Mouse (Mus musculus) hindbrain, embryonic 13.5 days (tissue): ENCODE results near the gene Gm5767. TPM values are rescaled to one million over a fixed set of nuclear protein-coding genes. Genes with fewer than 3 reads are reported as not detected.

ENCODE experiments used
- ATAC-seq: fragments of 200-750 bp; cut with Nextera tagmentation; 2 replicates; pipeline ENCODE4 v1.8.0; 2017; ENCODE audit warnings: moderate TSS enrichment; ENCODE audit not compliant: low FRiP score
- H3K27ac ChIP-seq: fragments of 300-500 bp; sonication (generic); 2 replicates; pipeline ENCODE4 v1.5.1; 2015; ENCODE audit warnings: inconsistent platforms, mild to moderate bottlenecking, moderate library complexity
- H3K27me3 ChIP-seq: fragments of 300-500 bp; sonication (generic); 2 replicates; pipeline ENCODE4 v1.6.1; 2015; ENCODE audit warnings: mild to moderate bottlenecking, inconsistent platforms
- H3K36me3 ChIP-seq: fragments of 300-500 bp; sonication (generic); 2 replicates; pipeline ENCODE4 v1.6.1; 2015; ENCODE audit warnings: mild to moderate bottlenecking, inconsistent platforms
- H3K4me1 ChIP-seq: fragments of 300-500 bp; sonication (generic); replicated peaks from 2 replicates; pipeline ENCODE4 v1.6.1; 2015; ENCODE audit warnings: inconsistent platforms
- H3K4me2 ChIP-seq: fragments of 300-500 bp; sonication (generic); 2 replicates; pipeline ENCODE4 v1.6.1; 2015; ENCODE audit warnings: inconsistent platforms, mild to moderate bottlenecking, moderate library complexity
- H3K4me3 ChIP-seq: fragments of 300-500 bp; sonication (generic); 2 replicates; pipeline ENCODE4 v1.5.1; 2015; ENCODE audit warnings: mild to moderate bottlenecking, inconsistent platforms
- H3K9ac ChIP-seq: fragments of 300-500 bp; sonication (generic); 2 replicates; pipeline ENCODE4 v1.6.1; 2015; ENCODE audit warnings: mild to moderate bottlenecking, inconsistent platforms
- H3K9me3 ChIP-seq: fragments of 300-500 bp; sonication (generic); 2 replicates; pipeline ENCODE4 v1.6.1; 2016; ENCODE audit warnings: inconsistent platforms
- WGBS: fragments of 180-500 bp; shearing (Covaris S2); methylation state at CpG from one replicate; pipeline ENCODE4 v1.1.7; 2015; 5-methylcytosine and 5-hydroxymethylcytosine counted together
- polyA plus RNA-seq: library from polyadenylated mRNA; unstranded; fragments of >200 nt; fragmentation: Nextera tagmentation; extraction: Ambion mirVana; gene quantifications from 2 replicates; pipeline ENCODE4 v1.2.1, GENCODE M21; 2015

Gm5767 gene
- polyA plus RNA-seq, 1 experiment from 2014 or later, result not detected

GRCm38 (mm10) chr16:8658349-8658748 is 22.2 kb upstream of the Gm5767 start:
- Histone ChIP-seq H3K27ac (no peak overlapping the region), H3K4me1 (peaks cover 5% of the 10 kb centered on the region; the same call in 1 of the 2 replicates), H3K36me3 (peaks cover 91% of the 10 kb centered on the region), H3K4me2 (no peak overlapping the region), H3K9me3 (no peaks in the 10 kb centered on the region), H3K9ac (no peak overlapping the region), H3K27me3 (no peaks in the 10 kb centered on the region), H3K4me3 (no peak overlapping the region)
- 81% methylated on average over 4 of the region's 4 CpGs for WGBS
- ATAC-seq, result no peak

GRCm38 (mm10) chr16:8658764-8659163 is 21.8 kb upstream of the Gm5767 start:
- H3K27ac ChIP-seq, result no peak overlapping the region
- ATAC-seq, result no peak
- 89% methylated on average over 4 of the region's 4 CpGs for WGBS
- H3K4me2 ChIP-seq, result no peak overlapping the region
- H3K4me1 ChIP-seq, result peaks cover 9% of the 10 kb centered on the region
- no peak overlapping the region for H3K4me3 ChIP-seq
- H3K9me3 ChIP-seq, result no peaks in the 10 kb centered on the region
- H3K36me3 ChIP-seq, result peaks cover 91% of the 10 kb centered on the region
- no peak overlapping the region for H3K9ac ChIP-seq
- no peaks in the 10 kb centered on the region for H3K27me3 ChIP-seq

- 81% methylated on average over 2 of the region's 2 CpGs for WGBS
- H3K4me3 ChIP-seq, result no peak overlapping the region
- H3K36me3 ChIP-seq, result peaks cover 73% of the 10 kb centered on the region
- H3K4me1 ChIP-seq, result peaks cover 51% of the 10 kb centered on the region
- no peak for ATAC-seq
- H3K27me3 ChIP-seq, result no peaks in the 10 kb centered on the region
- H3K9me3 ChIP-seq, result no peaks in the 10 kb centered on the region
- no peak overlapping the region for H3K9ac ChIP-seq
- H3K27ac ChIP-seq, result peak overlapping the region; percentile 44; the same call in 1 of the 2 replicates
- no peak overlapping the region for H3K4me2 ChIP-seq
These were observed 17.5 kb upstream of the Gm5767 start for GRCm38 (mm10) chr16:8663022-8663421.

GRCm38 (mm10) chr16:8663606-8664539 is 16.7 kb upstream of the Gm5767 start:
- ATAC-seq, result no peak
- Histone ChIP-seq H3K9ac (no peak overlapping the region), H3K4me3 (no peak overlapping the region), H3K27me3 (no peaks in the 10 kb centered on the region), H3K4me2 (no peak overlapping the region), H3K9me3 (no peaks in the 10 kb centered on the region), H3K36me3 (peaks cover 65% of the 10 kb centered on the region), H3K4me1 (peaks cover 59% of the 10 kb centered on the region), H3K27ac (peak overlapping the region; percentile 44)
- WGBS, result 81% methylated on average over 24 of the region's 24 CpGs

GRCm38 (mm10) chr16:8665367-8665766 is 15.2 kb upstream of the Gm5767 start:
- Histone ChIP-seq H3K9ac (no peak overlapping the region), H3K4me3 (no peak overlapping the region), H3K36me3 (peaks cover 50% of the 10 kb centered on the region), H3K4me1 (peaks cover 73% of the 10 kb centered on the region), H3K9me3 (no peaks in the 10 kb centered on the region), H3K27ac (no peak overlapping the region), H3K4me2 (no peak overlapping the region), H3K27me3 (no peaks in the 10 kb centered on the region)
- no peak for ATAC-seq
- 86% methylated on average over 5 of the region's 5 CpGs for WGBS

GRCm38 (mm10) chr16:8666452-8666851 is 14.1 kb upstream of the Gm5767 start:
- no peak for ATAC-seq
- H3K27me3 ChIP-seq, result no peaks in the 10 kb centered on the region
- peaks cover 80% of the 10 kb centered on the region for H3K4me1 ChIP-seq

GRCm38 (mm10) chr16:8667261-8667660 is 13.3 kb upstream of the Gm5767 start:
- H3K4me2 ChIP-seq, result peak overlapping the region; percentile 88; the same call in 1 of the 2 replicates
- H3K27ac ChIP-seq, result no peak overlapping the region
- H3K9me3 ChIP-seq, result no peaks in the 10 kb centered on the region
- H3K36me3 ChIP-seq, result peaks cover 33% of the 10 kb centered on the region
- peak overlapping the region; percentile 19; the same call in 1 of the 2 replicates for H3K9ac ChIP-seq
- H3K4me3 ChIP-seq, result no peak overlapping the region
- H3K4me1 ChIP-seq, result peaks cover 80% of the 10 kb centered on the region
- 87% methylated on average over 7 of the region's 7 CpGs for WGBS
- no peak for ATAC-seq
- no peaks in the 10 kb centered on the region for H3K27me3 ChIP-seq

More at GRCm38 (mm10) chr16:8666452-8666851, 14.1 kb upstream of the Gm5767 start:
- peak overlapping the region; percentile 5; the same call in 1 of the 2 replicates for H3K9ac ChIP-seq
- 70% methylated on average over 2 of the region's 2 CpGs for WGBS
- no peak overlapping the region for H3K4me3 ChIP-seq
- peaks cover 41% of the 10 kb centered on the region for H3K36me3 ChIP-seq
- H3K9me3 ChIP-seq, result no peaks in the 10 kb centered on the region
- H3K27ac ChIP-seq, result no peak overlapping the region
- no peak overlapping the region for H3K4me2 ChIP-seq

- H3K4me2 ChIP-seq, result peak overlapping the region; percentile 88; the same call in 1 of the 2 replicates
- no peaks in the 10 kb centered on the region for H3K9me3 ChIP-seq
- no peak overlapping the region for H3K4me3 ChIP-seq
- no peak for ATAC-seq
- WGBS, result 75% methylated on average over 4 of the region's 4 CpGs
- peaks cover 80% of the 10 kb centered on the region for H3K4me1 ChIP-seq
- H3K27ac ChIP-seq, result no peak overlapping the region
- H3K27me3 ChIP-seq, result no peaks in the 10 kb centered on the region; the same call in 1 of the 2 replicates
- peaks cover 27% of the 10 kb centered on the region for H3K36me3 ChIP-seq
- peak overlapping the region; percentile 19; the same call in 1 of the 2 replicates for H3K9ac ChIP-seq
These were observed 12.8 kb upstream of the Gm5767 start for GRCm38 (mm10) chr16:8667814-8668213.

GRCm38 (mm10) chr16:8668386-8668785 is 12.2 kb upstream of the Gm5767 start:
- H3K9ac ChIP-seq, result peak overlapping the region; percentile 89; the same call in 1 of the 2 replicates
- peaks cover 21% of the 10 kb centered on the region for H3K36me3 ChIP-seq
- H3K4me3 ChIP-seq, result no peak overlapping the region
- peak overlapping the region; percentile 86; the same call in 1 of the 2 replicates for H3K27ac ChIP-seq
- WGBS, result 42% methylated on average over 2 of the region's 2 CpGs
- no peak for ATAC-seq
- H3K27me3 ChIP-seq, result peaks cover under 1% of the 10 kb centered on the region
- H3K9me3 ChIP-seq, result no peaks in the 10 kb centered on the region
- peak overlapping the region; percentile 88 for H3K4me2 ChIP-seq
- H3K4me1 ChIP-seq, result peaks cover 75% of the 10 kb centered on the region

GRCm38 (mm10) chr16:8669432-8669831 is 11.1 kb upstream of the Gm5767 start:
- WGBS, result 43% methylated on average over 5 of the region's 5 CpGs

GRCm38 (mm10) chr16:8670041-8671035 is 10.2 kb upstream of the Gm5767 start:
- Histone ChIP-seq H3K4me2 (peak overlapping the region; percentile 88), H3K36me3 (peaks cover 10% of the 10 kb centered on the region), H3K9me3 (no peaks in the 10 kb centered on the region), H3K27ac (peak overlapping the region; percentile 86), H3K4me3 (peak overlapping the region; percentile 87), H3K27me3 (peaks cover 8% of the 10 kb centered on the region), H3K4me1 (peaks cover 55% of the 10 kb centered on the region), H3K9ac (peak overlapping the region; percentile 89)
- 6% methylated on average over 13 of the region's 15 CpGs for WGBS
- peak; percentile 49 for ATAC-seq

More at GRCm38 (mm10) chr16:8669432-8669831, 11.1 kb upstream of the Gm5767 start:
- H3K4me2 ChIP-seq, result peak overlapping the region; percentile 88
- peak overlapping the region; percentile 86 for H3K27ac ChIP-seq
- H3K36me3 ChIP-seq, result peaks cover 12% of the 10 kb centered on the region
- no peaks in the 10 kb centered on the region for H3K9me3 ChIP-seq
- peak overlapping the region; percentile 89 for H3K9ac ChIP-seq
- H3K4me3 ChIP-seq, result peak overlapping the region; percentile 87
- H3K4me1 ChIP-seq, result peaks cover 64% of the 10 kb centered on the region
- no peak for ATAC-seq
- peaks cover 8% of the 10 kb centered on the region for H3K27me3 ChIP-seq
